Mouse (Mus musculus): ENCODE data around the gene Frmd6. TPM values are rescaled to one million over a fixed set of nuclear protein-coding genes. Genes with fewer than 3 reads are reported as not detected.

Gene Frmd6
- total RNA-seq (2014; rRNA removed) (7.2 and 8.9 TPM in 2 replicates), polyA plus RNA-seq (2015; fragmentation: Nextera tagmentation; extraction: Ambion mirVana) (5.9 and 6.8 TPM in 2 replicates)

DNA sequence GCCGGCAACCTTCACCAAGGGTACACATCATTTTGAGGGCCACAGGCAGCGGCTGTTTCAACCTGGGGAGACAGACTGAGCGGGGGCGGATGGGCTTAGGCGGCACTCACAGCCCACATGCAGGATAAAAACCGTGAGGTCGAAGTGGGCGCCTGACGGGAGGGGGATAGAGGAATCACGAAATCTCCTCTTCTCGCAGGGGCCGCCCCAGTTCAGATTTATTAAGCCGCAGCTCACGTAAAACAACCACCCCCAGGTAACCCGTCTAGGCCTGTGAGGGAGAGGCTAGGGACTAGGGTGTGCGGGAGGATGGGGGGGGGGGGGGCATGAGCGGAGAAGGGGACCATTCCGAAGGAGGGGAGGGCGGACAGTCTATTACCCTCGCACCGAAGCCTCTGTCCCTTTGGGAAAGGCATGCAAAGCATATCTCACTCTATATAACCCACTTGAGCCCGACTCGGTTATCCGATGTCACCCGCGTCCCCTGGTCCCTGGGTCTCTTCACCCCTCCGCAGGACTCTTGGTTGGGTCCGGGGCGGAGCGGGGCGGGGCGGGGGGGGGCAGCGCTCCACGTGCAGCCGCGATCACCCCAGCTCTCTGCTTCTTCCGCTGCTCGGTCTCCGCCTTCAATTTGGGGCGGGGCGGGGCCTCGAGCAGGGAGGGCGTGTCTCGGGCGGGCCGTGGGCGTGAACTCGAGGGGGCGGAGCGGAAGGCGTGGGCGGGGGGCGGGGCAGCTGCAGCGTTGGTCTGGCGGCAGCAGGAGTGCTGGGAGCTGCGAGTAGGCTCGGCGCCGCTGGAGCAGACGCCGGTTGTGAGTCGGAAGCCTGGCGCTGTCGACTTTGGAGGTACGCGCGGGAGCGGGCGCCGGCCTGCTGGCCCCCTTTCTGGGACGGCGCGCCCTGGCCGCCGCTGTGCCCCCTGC, at the start of gene Frmd6:
Gene Frmd6, plus strand, starts transcription at position 786 of the 922 bp plus-strand sequence.
- Histone ChIP-seq H3K27ac (ENCODE audit: low read depth, low read length) (peak within 1 kb of the TSS; percentile 88), H3K4me2 (ENCODE audit: low read depth, low read length, poor library complexity, severe bottlenecking) (peak within 1 kb of the TSS; percentile 66), H3K27me3 (ENCODE audit: insufficient read depth, low read length) (no peaks in the 10 kb centered on the region), H3K4me1 (ENCODE audit: insufficient read depth, low read length) (no peaks in the 10 kb centered on the region; the same call in 1 of the 2 replicates), H3K9me3 (ENCODE audit: low read length) (no peaks in the 10 kb centered on the region), H3K9ac (replicated peaks; ENCODE audit: low read length, poor library complexity, severe bottlenecking) (peak within 1 kb of the TSS; percentile 69), H3K36me3 (ENCODE audit: insufficient read depth, low read length) (no peaks in the 10 kb centered on the region), H3K4me3 (ENCODE audit: low read depth, low read length) (peak within 1 kb of the TSS; percentile 73)
- DNase-seq (ENCODE audit: low spot score): peak; percentile 93
- under 1% methylated on average over 61 of the region's 75 CpGs for WGBS
- peak; percentile 69 for TF ChIP-seq CTCF (IDR thresholded peaks at IDR 0.05)
- peak; percentile 95 for ATAC-seq (ENCODE audit: low FRiP score)

DNA sequence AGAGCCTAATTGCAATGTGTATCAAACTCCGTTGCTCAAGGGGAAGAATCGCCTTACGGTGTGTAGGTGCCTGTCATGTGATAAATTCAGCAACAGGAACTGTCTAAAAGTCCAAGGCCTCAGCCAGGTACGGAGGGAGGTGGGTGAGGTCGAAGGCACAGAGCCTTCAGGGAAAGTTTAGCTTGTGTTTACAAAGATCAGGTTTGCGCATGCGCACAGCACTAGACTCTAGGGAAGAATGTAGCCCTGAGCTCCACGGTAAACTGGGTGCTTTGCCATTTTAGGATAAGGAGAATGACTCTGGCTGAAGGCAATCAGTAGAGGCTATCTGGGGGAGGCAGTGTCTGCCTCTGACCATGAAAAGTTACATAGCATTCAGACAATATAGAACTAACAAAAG, 49.7 kb upstream of the Frmd6 start:
- no peak for DNase-seq (ENCODE audit: low spot score)
- 95% methylated on average over 8 of the region's 8 CpGs for WGBS
- Histone ChIP-seq H3K27ac (ENCODE audit: low read depth, low read length) (no peak overlapping the region), H3K4me1 (ENCODE audit: insufficient read depth, low read length) (no peaks in the 10 kb centered on the region), H3K9me3 (ENCODE audit: low read length) (no peaks in the 10 kb centered on the region), H3K36me3 (ENCODE audit: insufficient read depth, low read length) (no peaks in the 10 kb centered on the region), H3K27me3 (ENCODE audit: insufficient read depth, low read length) (no peaks in the 10 kb centered on the region), H3K4me3 (ENCODE audit: low read depth, low read length) (no peak overlapping the region), H3K9ac (replicated peaks; ENCODE audit: low read length, poor library complexity, severe bottlenecking) (no peak overlapping the region), H3K4me2 (ENCODE audit: low read depth, low read length, poor library complexity, severe bottlenecking) (no peak overlapping the region)
- ATAC-seq (ENCODE audit: low FRiP score): no peak
- no peak for TF ChIP-seq CTCF (IDR thresholded peaks at IDR 0.05)

DNA sequence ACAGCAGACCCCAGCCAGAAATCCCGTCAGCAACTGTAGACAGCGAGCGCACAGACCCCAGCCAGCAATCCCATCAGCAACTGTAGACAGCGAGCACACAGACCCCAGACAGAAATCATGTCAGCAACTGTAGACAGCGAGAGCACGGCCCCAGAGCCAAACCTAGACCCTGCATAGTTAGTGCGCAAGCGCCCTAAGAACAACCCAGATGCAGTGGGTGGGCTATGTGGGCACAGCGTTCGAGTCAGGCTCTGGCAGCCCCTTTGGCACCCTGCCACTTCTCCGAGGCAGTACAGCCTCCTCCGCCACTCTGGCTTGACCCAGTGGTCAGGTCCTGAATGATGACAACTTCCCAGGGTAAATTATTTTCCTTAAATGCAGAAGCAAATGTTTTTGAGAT, 48.6 kb upstream of the Frmd6 start:
- Histone ChIP-seq H3K27me3 (ENCODE audit: insufficient read depth, low read length) (no peaks in the 10 kb centered on the region), H3K36me3 (ENCODE audit: insufficient read depth, low read length) (no peaks in the 10 kb centered on the region), H3K4me3 (ENCODE audit: low read depth, low read length) (no peak overlapping the region), H3K4me2 (ENCODE audit: low read depth, low read length, poor library complexity, severe bottlenecking) (no peak overlapping the region), H3K27ac (ENCODE audit: low read depth, low read length) (no peak overlapping the region), H3K9me3 (ENCODE audit: low read length) (no peaks in the 10 kb centered on the region), H3K4me1 (ENCODE audit: insufficient read depth, low read length) (no peaks in the 10 kb centered on the region), H3K9ac (replicated peaks; ENCODE audit: low read length, poor library complexity, severe bottlenecking) (no peak overlapping the region)
- no peak for DNase-seq (ENCODE audit: low spot score)
- ATAC-seq (ENCODE audit: low FRiP score): no peak
- WGBS: 80% methylated on average over 12 of the region's 12 CpGs
- no peak for TF ChIP-seq CTCF (IDR thresholded peaks at IDR 0.05)

DNA sequence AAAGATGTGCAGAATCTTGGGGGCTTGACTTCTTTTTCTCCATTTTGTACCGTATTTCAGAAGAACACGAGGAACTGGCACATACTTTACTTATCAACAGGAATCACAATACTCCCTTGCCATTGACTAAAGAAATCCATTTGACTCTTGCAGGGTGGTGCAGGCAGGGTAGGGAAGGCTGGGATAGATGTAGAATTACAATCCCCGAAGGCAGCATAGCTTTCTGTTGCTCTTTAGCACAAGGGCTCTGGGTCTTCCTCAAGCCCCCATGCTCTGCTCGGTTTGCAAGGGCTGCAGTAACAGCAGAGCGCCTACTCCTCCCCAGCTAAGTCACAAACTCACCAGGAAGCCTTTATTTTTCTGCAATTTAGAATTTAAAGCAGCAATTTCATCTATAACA, 47.8 kb upstream of the Frmd6 start:
- no peak for ATAC-seq (ENCODE audit: low FRiP score)
- no peak overlapping the region for H3K4me3 ChIP-seq (ENCODE audit: low read depth, low read length)
- no peak for TF ChIP-seq CTCF (IDR thresholded peaks at IDR 0.05)
- no peaks in the 10 kb centered on the region for H3K36me3 ChIP-seq (ENCODE audit: insufficient read depth, low read length)
- H3K9me3 ChIP-seq (ENCODE audit: low read length): no peaks in the 10 kb centered on the region
- no peak for DNase-seq (ENCODE audit: low spot score)
- peak overlapping the region; percentile 47; the same call in 1 of the 2 replicates for H3K27ac ChIP-seq (ENCODE audit: low read depth, low read length)
- WGBS: 56% methylated on average over 5 of the region's 5 CpGs
- no peak overlapping the region for H3K4me2 ChIP-seq (ENCODE audit: low read depth, low read length, poor library complexity, severe bottlenecking)
- no peak overlapping the region for H3K9ac ChIP-seq (replicated peaks; ENCODE audit: low read length, poor library complexity, severe bottlenecking)
- H3K4me1 ChIP-seq (ENCODE audit: insufficient read depth, low read length): no peaks in the 10 kb centered on the region
- no peaks in the 10 kb centered on the region for H3K27me3 ChIP-seq (ENCODE audit: insufficient read depth, low read length)

DNA sequence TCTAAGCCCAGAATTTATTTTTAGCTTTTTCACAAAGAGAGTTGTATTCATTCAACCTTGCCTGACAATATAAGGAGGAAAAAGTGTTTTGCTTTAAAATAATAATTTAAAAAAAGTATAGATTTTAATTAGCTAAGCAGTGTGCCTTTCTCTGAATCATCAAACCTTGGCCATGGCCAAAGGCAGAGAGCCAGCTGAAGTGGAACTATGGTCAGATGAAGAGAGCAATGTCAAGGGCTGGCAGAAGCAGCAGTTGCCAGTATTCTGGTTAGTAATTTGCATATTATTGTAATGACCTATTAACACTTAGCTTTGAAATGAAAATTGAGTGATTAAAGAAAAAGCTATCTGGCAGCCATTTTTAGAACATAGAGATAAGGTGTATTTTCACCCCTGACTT, 47.4 kb upstream of the Frmd6 start:
- H3K36me3 ChIP-seq (ENCODE audit: insufficient read depth, low read length): no peaks in the 10 kb centered on the region
- DNase-seq (ENCODE audit: low spot score) (no peak), ATAC-seq (ENCODE audit: low FRiP score) (no peak)
- no peak overlapping the region for H3K4me2 ChIP-seq (ENCODE audit: low read depth, low read length, poor library complexity, severe bottlenecking)
- no peak overlapping the region for H3K4me3 ChIP-seq (ENCODE audit: low read depth, low read length)
- H3K4me1 ChIP-seq (ENCODE audit: insufficient read depth, low read length): no peaks in the 10 kb centered on the region
- H3K9ac ChIP-seq (replicated peaks; ENCODE audit: low read length, poor library complexity, severe bottlenecking): no peak overlapping the region
- no peaks in the 10 kb centered on the region for H3K9me3 ChIP-seq (ENCODE audit: low read length)
- H3K27me3 ChIP-seq (ENCODE audit: insufficient read depth, low read length): no peaks in the 10 kb centered on the region
- peak overlapping the region; percentile 47; the same call in 1 of the 2 replicates for H3K27ac ChIP-seq (ENCODE audit: low read depth, low read length)
- no peak for TF ChIP-seq CTCF (IDR thresholded peaks at IDR 0.05)

DNA sequence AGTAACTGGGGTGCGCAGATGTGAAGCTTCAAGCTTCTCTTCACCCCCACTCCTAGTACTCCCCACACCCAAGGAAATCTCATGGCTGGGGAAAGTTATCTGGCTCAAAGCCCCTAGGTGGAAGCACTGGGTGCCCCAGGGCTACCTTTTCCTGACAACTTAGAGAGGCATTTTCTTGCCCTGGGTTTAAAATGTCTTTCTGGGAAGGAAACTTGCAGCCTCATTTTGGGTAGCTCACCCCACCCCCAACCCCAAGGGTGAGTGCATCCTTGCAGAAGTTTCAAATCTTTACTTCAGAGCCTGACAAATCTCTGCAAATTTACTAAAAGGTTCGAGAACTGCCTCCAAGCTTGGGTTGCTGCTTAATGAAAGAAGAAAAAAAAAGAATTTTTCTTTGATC, 47.0 kb upstream of the Frmd6 start:
- DNase-seq (ENCODE audit: low spot score): no peak

More for the DNA sequence above, 47.0 kb upstream of the Frmd6 start:
- Histone ChIP-seq H3K4me1 (ENCODE audit: insufficient read depth, low read length) (no peaks in the 10 kb centered on the region), H3K9ac (replicated peaks; ENCODE audit: low read length, poor library complexity, severe bottlenecking) (no peak overlapping the region), H3K27me3 (ENCODE audit: insufficient read depth, low read length) (no peaks in the 10 kb centered on the region), H3K9me3 (ENCODE audit: low read length) (no peaks in the 10 kb centered on the region), H3K4me2 (ENCODE audit: low read depth, low read length, poor library complexity, severe bottlenecking) (no peak overlapping the region), H3K27ac (ENCODE audit: low read depth, low read length) (no peak overlapping the region), H3K4me3 (ENCODE audit: low read depth, low read length) (no peak overlapping the region), H3K36me3 (ENCODE audit: insufficient read depth, low read length) (no peaks in the 10 kb centered on the region)
- no peak for ATAC-seq (ENCODE audit: low FRiP score)
- WGBS: 63% methylated on average over 2 of the region's 2 CpGs
- TF ChIP-seq CTCF (IDR thresholded peaks at IDR 0.05): no peak
